15 mouse cellular contexts compared by ENCODE assay signal in the genomic region with DNA sequence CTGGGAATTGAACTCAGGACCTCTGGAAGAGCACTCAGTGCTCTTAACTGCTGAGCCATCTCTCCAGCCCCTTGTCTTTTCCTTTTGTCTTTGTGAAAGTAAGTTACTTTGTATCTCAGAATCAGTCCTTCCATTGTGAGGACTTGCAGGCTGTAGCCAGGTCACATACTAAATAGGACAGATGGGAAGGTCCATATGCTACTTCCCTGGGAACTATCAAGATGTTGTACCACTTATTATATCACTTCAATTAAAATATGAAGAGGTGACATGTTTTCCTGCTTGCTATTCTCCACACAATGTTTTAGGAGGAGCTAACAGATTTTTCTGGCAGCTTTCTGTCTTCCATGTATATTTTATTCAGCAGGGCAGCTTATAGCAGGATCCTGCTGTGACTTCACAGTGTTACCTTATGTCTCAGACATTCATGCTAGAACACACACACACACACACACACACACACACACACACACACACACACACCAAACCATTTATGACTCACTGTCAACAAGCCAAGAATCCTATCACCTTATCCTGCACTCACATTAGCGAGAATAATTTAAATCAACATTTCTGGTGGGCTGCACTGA.
"Had no signal": no experiment of that assay in that cellular context is flagged by ENCODE, and none has a peak within 500 bp of the region (broad histone marks: within the 10 kb centered on the region; RNA-seq: fewer than 3 reads in every experiment).

No protein-coding gene starts in this region.

- ATAC-seq: lung, postnatal 0 days had no signal

- DNase-seq: kidney, adult 9 months; kidney, postnatal 36 days; layer of hippocampus, adult 9-11 months; layer of hippocampus, postnatal 36 days; lung, adult 2 months; lung, postnatal 36 days; midbrain, embryonic 14.5 days; right cerebral cortex, postnatal 14 days; thymus, postnatal 36 days had no signal

- H3K27ac ChIP-seq: kidney, postnatal 0 days; limb, embryonic 13.5 days; liver, embryonic 14.5 days; neural tube, embryonic 12.5 days; stomach, embryonic 15.5 days had no signal

- H3K4me1 ChIP-seq: limb, embryonic 13.5 days; neural tube, embryonic 12.5 days; stomach, embryonic 15.5 days had no signal

- H3K36me3 ChIP-seq: limb, embryonic 13.5 days; neural tube, embryonic 12.5 days; stomach, embryonic 15.5 days had no signal

- H3K9me3 ChIP-seq: limb, embryonic 13.5 days; neural tube, embryonic 12.5 days; stomach, embryonic 15.5 days had no signal

- H3K4me3 ChIP-seq: limb, embryonic 13.5 days; neural tube, embryonic 12.5 days; stomach, embryonic 15.5 days had no signal

- H3K9ac ChIP-seq: limb, embryonic 13.5 days; liver, embryonic 14.5 days; neural tube, embryonic 12.5 days; stomach, embryonic 15.5 days had no signal

- H3K4me2 ChIP-seq: limb, embryonic 13.5 days; neural tube, embryonic 12.5 days; stomach, embryonic 15.5 days had no signal

- H3K27me3 ChIP-seq: neural tube, embryonic 12.5 days; stomach, embryonic 15.5 days had no signal
